Mouse (Mus musculus) heart, postnatal 25 days (tissue): Measurements from ENCODE around the gene Appl2. TPM values are rescaled to one million over a fixed set of nuclear protein-coding genes. Genes with fewer than 3 reads are reported as not detected.
"Not testable (repeated sequence)": the region's sequence is repeated elsewhere in the genome, so short reads cannot be mapped to it uniquely, and the experiment has no call there.

Source experiments
- DNase-seq: peaks from one replicate; pipeline ENCODE4 v3.0.0; 2022; ENCODE audit warnings: low spot score
- intact Hi-C: fragments of 180-260 bp; cut with DNase I; formaldehyde crosslinking; loops from one replicate; pipeline ENCODE4 v1.15.1; 2025
- total RNA-seq, 2 experiments: library from RNA; stranded (reverse); gene quantifications; 2 replicates each; pipeline ENCODE4 v1.2.3; 2021

The Appl2 gene
- 10 to 100 TPM; 32.5 to 34.6 TPM for total RNA-seq

- peak; percentile 92 for DNase-seq
- intact Hi-C loops: loop anchor here (5.0 kb wide), 3 partner anchors 79 to 799 kb away; partner anchors contain the start of gene Washc4
Observed at GRCm38 (mm10) chr10:83648131-83649020, at the start of gene Appl2. Gene Appl2, minus strand, starts transcription at chr10:83648738.

DNA sequence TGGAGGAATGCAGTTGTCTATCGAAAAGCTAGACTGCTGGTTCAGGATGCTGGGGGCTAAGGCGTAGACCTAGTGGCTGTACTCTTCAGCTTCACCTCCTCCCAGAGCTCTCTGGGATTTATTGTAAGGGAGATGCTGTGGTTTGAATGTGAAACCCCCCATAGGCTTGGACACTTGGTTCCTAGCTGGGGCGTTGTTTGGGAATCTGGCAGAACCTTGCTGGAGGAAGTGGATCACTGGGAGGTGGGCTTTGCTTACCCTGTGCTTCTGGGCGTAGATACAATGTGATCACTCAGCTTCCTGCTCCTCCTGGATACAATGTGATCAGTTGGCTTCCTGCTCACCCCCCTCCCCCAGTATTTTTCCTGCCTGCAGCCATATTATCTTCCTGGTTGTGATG is 47.7 kb upstream of the Appl2 start:
- intact Hi-C loops: no loop called here
- DNase-seq: no peak

DNA sequence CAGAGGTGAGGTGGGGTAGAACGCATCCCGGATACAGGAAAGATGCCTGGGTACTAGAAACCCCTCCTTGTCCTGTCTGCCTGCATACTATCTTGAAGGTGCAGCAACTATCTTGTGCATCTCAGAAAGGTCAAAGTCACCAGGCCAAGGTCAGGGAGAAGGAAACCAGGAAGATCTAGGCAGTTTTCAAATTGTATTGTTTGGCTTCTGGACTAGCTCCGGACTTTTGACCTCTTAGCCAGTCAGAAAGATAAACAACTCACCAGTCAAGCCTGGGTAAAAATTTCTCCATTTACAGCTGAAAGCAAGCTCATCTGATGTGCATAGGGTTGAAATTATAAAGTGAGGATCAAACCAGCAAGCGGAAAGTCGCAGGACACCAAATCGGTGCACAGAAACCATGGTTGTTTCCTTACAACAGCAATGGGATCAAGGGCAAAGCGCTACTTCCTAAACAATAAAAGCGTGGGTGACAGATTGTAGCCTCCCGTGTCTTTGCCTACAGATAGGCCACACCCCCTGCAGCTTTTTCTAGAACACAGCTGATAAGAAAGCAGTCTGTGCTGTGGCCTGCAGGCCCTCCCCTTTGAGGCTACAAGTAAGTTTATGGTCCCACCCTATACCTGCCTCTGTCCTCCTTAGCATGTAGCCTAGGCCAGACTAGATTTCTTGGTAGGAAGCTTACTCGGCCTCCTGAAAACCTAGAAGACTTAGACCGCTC is 43.8 kb upstream of the Appl2 start:
- DNase-seq: no peak
- intact Hi-C loops: no loop called here

DNA sequence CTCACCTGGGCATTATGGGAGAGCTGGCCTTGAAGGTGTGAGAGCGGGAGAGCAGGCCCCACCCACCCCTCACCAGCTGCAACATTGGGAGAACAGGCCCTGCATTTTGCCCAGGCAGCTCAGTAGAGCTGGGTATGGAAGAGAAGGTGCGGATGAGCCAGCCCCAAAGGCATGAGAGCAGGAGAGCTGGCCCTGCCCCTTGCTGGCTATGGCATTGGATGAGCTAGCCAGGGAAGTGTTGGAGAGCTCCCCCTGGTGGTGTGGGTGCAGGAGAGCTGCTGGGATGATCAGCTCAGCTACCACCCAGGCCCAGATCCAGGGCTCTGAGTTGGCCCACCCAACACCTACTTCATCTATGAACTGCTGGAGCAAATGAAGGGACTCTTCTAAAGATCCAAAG is 39.7 kb upstream of the Appl2 start:
- DNase-seq: no peak
- intact Hi-C loops: no loop called here

GRCm38 (mm10) chr10:83681334-83681733 is 32.8 kb upstream of the Appl2 start:
- intact Hi-C loops: no loop called here

GRCm38 (mm10) chr10:83666556-83666955 is 18.0 kb upstream of the Appl2 start:
- no peak for DNase-seq
- intact Hi-C loops: no loop called here

More at GRCm38 (mm10) chr10:83681334-83681733, 32.8 kb upstream of the Appl2 start:
- no peak for DNase-seq

DNA sequence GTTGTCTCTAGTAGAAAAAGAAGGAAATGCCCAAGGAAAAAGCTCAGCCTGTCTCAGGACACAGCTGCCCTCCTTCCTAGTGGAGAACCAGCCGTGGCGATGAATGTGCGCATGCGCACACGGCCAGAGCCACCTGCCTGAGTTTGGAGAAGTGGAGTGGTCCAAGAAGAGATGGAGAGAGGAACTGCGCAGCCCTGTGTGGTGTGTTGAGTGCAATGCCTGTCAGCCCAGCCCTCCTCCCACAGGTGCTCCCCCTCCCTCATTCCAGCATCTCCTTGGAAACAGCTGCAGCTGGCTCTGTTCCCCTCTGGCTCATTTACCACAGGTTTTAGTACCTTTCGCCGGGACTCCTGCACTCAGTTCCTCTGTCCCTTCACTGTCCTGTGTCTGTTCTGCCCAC is 13.4 kb upstream of the Appl2 start:
- DNase-seq: no peak
- intact Hi-C loops: no loop called here

- intact Hi-C loops: no loop called here
- DNase-seq: no peak
Observed at GRCm38 (mm10) chr10:83660605-83661004, 12.1 kb upstream of the Appl2 start.

- intact Hi-C loops: no loop called here
- DNase-seq: no peak
Observed at GRCm38 (mm10) chr10:83654591-83654990, 6.1 kb upstream of the Appl2 start.

GRCm38 (mm10) chr10:83652205-83652866 is 3.8 kb upstream of the Appl2 start:
- DNase-seq, intact Hi-C loops: not testable (repeated sequence)

DNA sequence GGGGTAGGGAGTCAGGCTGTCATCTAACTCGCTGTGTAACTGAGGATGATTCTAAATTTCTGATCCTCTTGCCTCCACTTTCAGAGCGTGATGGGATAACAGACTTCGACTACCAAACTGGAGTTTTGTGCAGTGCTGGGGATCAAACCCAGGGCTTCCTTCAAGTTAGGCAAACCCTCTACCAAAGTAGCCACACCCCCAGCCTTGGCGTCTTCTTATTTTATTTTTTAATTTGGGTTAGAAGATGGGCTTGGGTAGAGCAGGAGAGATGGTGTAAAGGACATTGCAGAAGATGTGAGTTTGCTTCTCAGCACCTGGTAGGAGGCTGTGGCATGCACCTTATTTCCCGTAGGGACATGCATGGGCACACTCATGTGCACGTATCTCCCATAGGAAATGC is 499 bp upstream of the Appl2 start:
- DNase-seq: no peak
- intact Hi-C loops: loop anchor here (5.0 kb wide), 3 partner anchors 78 to 798 kb away; partner anchors contain the start of gene Washc4

DNA sequence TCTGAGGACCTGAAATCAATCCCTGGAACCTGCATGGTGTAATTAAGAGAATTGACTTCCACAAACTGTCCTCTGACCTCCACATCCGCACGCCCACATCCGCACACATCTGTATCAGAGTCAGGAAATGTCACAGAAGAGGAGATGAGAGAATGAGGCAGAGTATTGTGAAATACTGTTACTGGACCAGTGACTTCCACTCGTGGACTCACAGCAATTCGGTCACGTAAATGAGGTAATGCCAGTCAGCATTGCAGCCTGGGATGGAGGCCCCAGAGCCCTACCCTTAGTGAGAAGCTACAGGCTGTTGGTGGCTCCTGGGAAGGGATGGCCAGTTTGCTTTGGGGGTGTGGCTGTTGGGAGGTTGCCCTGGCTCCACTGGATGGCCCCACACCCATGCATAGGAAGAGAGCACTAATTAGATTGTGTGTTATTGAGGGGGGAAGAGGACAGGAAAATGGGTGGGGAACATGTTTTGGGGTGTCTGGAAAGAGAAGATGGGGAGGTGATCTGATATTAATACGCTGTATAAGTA is 2.1 kb downstream of the Appl2 start:
- no peak for DNase-seq
- intact Hi-C loops: loop anchor here (5.0 kb wide), 3 partner anchors 81 to 801 kb away; partner anchors contain the start of gene Washc4

GRCm38 (mm10) chr10:83645716-83645990 is 2.9 kb downstream of the Appl2 start:
- intact Hi-C loops: loop anchor here (5.0 kb wide), 3 partner anchors 82 to 802 kb away; partner anchors contain the start of gene Washc4
- no peak for DNase-seq

GRCm38 (mm10) chr10:83644865-83645715 is 3.4 kb downstream of the Appl2 start:
- intact Hi-C loops: loop anchor here (5.0 kb wide), 3 partner anchors 82 to 802 kb away; partner anchors contain the start of gene Washc4
- DNase-seq: no peak

DNA sequence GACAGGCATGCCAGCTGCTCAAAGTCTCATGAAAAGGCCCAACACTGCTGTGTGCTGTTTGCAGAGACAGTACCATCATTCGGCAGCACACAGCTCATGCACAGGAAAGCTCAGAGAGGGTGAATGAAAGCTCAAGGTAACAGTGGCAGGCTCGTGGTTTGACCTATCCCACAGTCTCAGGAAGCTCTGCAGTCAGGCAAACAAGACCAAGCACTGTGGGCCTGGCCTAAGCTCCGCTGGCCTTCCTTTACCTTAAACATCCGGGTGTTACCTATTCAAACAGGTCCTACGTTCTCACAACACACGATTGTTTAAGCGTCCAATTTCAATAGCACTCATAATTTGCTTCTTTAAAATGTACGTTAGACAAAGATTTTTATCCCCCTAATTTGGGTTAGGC is 4.4 kb downstream of the Appl2 start:
- DNase-seq: no peak
- intact Hi-C loops: no loop called here

GRCm38 (mm10) chr10:83641641-83642040 is 6.9 kb downstream of the Appl2 start:
- DNase-seq: no peak
- intact Hi-C loops: no loop called here

DNA sequence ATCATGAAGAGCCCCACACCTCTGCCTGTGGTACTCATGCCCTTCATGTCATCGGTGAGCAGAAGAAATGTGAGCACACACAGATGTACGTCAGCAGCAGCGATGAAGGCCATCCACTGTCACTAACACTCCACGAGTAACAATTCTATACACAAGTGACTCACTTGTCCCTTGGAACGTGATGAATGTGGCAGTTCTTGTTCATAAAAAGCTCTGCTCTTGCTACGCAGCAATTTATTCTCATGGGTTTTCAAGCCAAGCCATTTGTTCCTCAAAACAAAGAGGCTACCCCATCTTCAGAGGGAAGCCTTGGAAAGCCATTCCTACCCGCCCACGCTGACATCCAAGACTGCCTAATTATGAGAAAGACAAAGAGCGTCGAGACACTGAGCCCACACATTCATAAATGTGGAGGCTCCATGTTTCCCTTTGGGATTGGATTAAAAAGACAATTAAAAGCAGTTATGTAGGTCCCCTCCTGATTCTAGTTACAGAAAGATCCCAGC is 8.6 kb downstream of the Appl2 start:
- intact Hi-C loops: no loop called here

GRCm38 (mm10) chr10:83637295-83637694 is 11.2 kb downstream of the Appl2 start:
- peak; percentile 80 for DNase-seq
- intact Hi-C loops: no loop called here

More for the DNA sequence above, 8.6 kb downstream of the Appl2 start:
- DNase-seq: no peak

DNA sequence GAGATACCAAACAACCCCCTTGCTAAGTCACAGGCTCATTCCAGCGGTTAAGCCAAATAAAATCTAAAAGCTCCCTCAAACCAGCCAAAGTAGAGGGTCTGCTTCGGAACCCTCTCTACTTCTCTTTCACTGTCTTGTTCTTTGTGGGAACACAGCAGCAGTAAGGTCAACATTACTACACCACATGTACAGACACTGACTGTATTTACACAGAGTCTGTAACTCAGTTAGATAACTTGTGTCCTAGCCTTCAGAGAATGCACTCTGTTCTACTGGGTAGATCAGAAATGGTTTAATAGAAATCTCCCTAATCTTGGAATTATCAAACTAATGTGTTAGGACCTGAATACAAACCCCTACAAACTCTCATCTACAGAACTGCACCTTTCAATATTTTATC is 12.3 kb downstream of the Appl2 start:
- no peak for DNase-seq
- intact Hi-C loops: no loop called here
